Mouse (Mus musculus): ENCODE measurements around the gene Chrna7.

Chrna7 gene

GRCm38 (mm10) chr7:63060996-63061395 is 151.4 kb downstream of the Chrna7 start:
- DNase-seq: no peak
